Mouse (Mus musculus) forebrain, embryonic 10.5 days (tissue): Measurements from ENCODE around the gene Ube2n. TPM values are rescaled to one million over a fixed set of nuclear protein-coding genes. Genes with fewer than 3 reads are reported as not detected.

Source experiments
- DNase-seq: peaks from one replicate; pipeline ENCODE4 v3.0.0-alpha.2; 2017; ENCODE audit warnings: low spot score; ENCODE audit errors: extremely low spot score
- H3K27ac ChIP-seq: fragments of 300-500 bp; sonication (generic); 2 replicates; pipeline ENCODE4 v1.5.1; 2016; ENCODE audit warnings: mild to moderate bottlenecking
- H3K27me3 ChIP-seq: fragments of 300-500 bp; sonication (generic); 2 replicates; pipeline ENCODE4 v1.6.1; 2016; ENCODE audit warnings: mild to moderate bottlenecking; ENCODE audit not compliant: poor library complexity, severe bottlenecking
- H3K36me3 ChIP-seq: fragments of 300-500 bp; sonication (generic); replicated peaks from 2 replicates; pipeline ENCODE4 v1.6.1; 2016; ENCODE audit warnings: mild to moderate bottlenecking, moderate library complexity
- H3K4me1 ChIP-seq: fragments of 300-500 bp; sonication (generic); 2 replicates; pipeline ENCODE4 v1.6.1; 2016
- H3K4me3 ChIP-seq: fragments of 300-500 bp; sonication (generic); 2 replicates; pipeline ENCODE4 v1.5.1; 2016; ENCODE audit warnings: mild to moderate bottlenecking, moderate library complexity
- H3K9me3 ChIP-seq: fragments of 300-500 bp; sonication (generic); 2 replicates; pipeline ENCODE4 v1.6.1; 2016; ENCODE audit warnings: mild to moderate bottlenecking, moderate library complexity
- WGBS: fragments of 180-500 bp; shearing (Covaris S2); methylation state at CpG from one replicate; pipeline ENCODE4 v1.1.7; 2016; 5-methylcytosine and 5-hydroxymethylcytosine counted together
- polyA plus RNA-seq: library from polyadenylated mRNA; unstranded; fragments of >200 nt; fragmentation: Nextera tagmentation; extraction: Ambion mirVana; gene quantifications from 2 replicates; pipeline ENCODE4 v1.2.1, GENCODE M21; 2016

Ube2n gene
- polyA plus RNA-seq = 460 and 496 TPM in 2 replicates

DNA sequence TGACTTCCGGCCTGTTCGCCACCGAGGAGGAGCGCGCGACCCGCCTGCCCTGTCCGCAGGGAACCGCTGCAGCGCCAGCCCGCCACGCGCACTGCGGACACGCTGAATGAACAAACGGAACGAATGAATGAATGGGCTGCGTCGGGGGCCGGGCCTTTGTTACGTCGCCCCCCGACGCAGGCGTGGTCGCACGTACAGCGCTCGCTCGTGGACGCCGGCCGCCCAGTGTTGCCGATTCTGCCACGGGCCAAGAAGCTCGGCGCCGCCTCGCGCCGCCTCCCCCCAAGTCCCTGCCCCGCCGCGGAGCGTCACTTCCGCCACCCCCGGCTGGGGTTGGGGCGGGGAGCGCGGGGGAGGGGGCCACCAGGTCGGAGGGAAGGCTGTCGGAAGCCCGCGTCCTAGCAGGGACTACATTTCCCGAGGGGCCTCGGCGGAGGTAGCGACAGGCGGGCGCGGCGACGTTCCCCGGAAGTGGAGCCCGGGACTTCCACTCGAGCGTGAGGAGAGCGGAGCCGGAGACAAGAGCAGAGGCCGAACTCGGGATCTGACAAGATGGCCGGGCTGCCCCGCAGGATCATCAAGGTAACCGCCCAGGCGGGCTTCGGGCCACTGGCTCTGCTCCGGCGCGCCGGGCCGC, at the start of gene Ube2n:
Gene Ube2n (plus strand): TSS at position 490 of the 637 bp plus-strand sequence.
- under 1% methylated on average over 78 of the region's 81 CpGs for WGBS
- peak within 1 kb of the TSS; percentile 100 for H3K4me3 ChIP-seq
- peaks cover 20% of the 10 kb centered on the region for H3K4me1 ChIP-seq
- no peaks in the 10 kb centered on the region for H3K27me3 ChIP-seq
- H3K36me3 ChIP-seq = peaks cover 26% of the 10 kb centered on the region
- H3K9me3 ChIP-seq = no peaks in the 10 kb centered on the region
- H3K27ac ChIP-seq = peak within 1 kb of the TSS; percentile 98
- DNase-seq = peak; percentile 98

GRCm38 (mm10) chr10:95465485-95465896, 49.5 kb upstream of the Ube2n start:
- Histone ChIP-seq H3K27me3 (no peaks in the 10 kb centered on the region), H3K4me1 (peaks cover 4% of the 10 kb centered on the region; the same call in 1 of the 2 replicates), H3K36me3 (no peaks in the 10 kb centered on the region), H3K9me3 (no peaks in the 10 kb centered on the region), H3K4me3 (no peak overlapping the region), H3K27ac (no peak overlapping the region)
- WGBS = 70% methylated on average over 4 of the region's 4 CpGs
- DNase-seq = no peak

GRCm38 (mm10) chr10:95468894-95469293, 46.1 kb upstream of the Ube2n start:
- H3K9me3 ChIP-seq = no peaks in the 10 kb centered on the region
- no peak overlapping the region for H3K27ac ChIP-seq
- peaks cover 4% of the 10 kb centered on the region; the same call in 1 of the 2 replicates for H3K4me1 ChIP-seq
- H3K4me3 ChIP-seq = no peak overlapping the region
- 75% methylated on average over 4 of the region's 4 CpGs for WGBS
- no peak for DNase-seq
- no peaks in the 10 kb centered on the region for H3K36me3 ChIP-seq
- no peaks in the 10 kb centered on the region for H3K27me3 ChIP-seq

GRCm38 (mm10) chr10:95471186-95471585, 43.8 kb upstream of the Ube2n start:
- WGBS = 79% methylated on average over 3 of the region's 3 CpGs
- no peak overlapping the region for H3K27ac ChIP-seq
- no peaks in the 10 kb centered on the region for H3K27me3 ChIP-seq

DNA sequence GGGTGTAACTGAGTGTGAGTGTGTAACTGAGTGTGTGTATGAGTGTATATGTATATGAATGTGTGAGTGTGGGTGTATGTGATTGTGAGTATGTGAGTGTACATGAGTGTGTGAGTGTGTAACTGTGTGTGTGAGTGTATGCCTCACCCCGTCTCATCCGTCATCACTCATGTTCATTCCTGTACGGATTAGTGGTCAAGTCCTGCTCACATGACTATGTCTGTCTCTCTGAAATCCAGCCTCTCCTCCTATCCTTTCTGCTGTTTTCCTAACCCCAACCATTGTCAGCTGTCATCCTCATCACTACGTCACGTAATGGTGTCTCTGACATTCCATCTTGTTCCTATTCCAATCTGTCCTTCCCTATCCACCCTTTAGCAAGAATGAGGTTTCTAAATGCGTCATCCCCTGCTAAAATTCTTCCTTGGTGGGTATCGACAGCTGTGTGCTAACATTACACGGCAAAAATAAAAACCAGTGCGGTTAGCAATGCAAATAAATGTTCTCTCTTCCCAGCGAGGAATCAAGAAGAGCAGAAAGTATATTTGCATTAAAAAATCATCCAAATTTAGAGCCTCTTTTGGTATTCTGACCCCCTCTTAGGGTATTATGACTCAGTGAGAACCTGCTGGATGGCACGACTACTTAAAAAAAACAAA, 42.9 kb upstream of the Ube2n start:
- no peak for DNase-seq
- H3K36me3 ChIP-seq = no peaks in the 10 kb centered on the region
- no peaks in the 10 kb centered on the region for H3K27me3 ChIP-seq
- H3K4me3 ChIP-seq = no peak overlapping the region
- H3K27ac ChIP-seq = no peak overlapping the region
- H3K9me3 ChIP-seq = no peaks in the 10 kb centered on the region
- WGBS = 87% methylated on average over 11 of the region's 11 CpGs
- peaks cover 6% of the 10 kb centered on the region; the same call in 1 of the 2 replicates for H3K4me1 ChIP-seq

More at GRCm38 (mm10) chr10:95471186-95471585, 43.8 kb upstream of the Ube2n start:
- H3K4me1 ChIP-seq = peaks cover 6% of the 10 kb centered on the region; the same call in 1 of the 2 replicates
- DNase-seq = no peak
- no peaks in the 10 kb centered on the region for H3K36me3 ChIP-seq
- no peak overlapping the region for H3K4me3 ChIP-seq
- H3K9me3 ChIP-seq = no peaks in the 10 kb centered on the region

- Histone ChIP-seq H3K9me3 (no peaks in the 10 kb centered on the region), H3K36me3 (peaks cover 14% of the 10 kb centered on the region), H3K27ac (no peak overlapping the region), H3K4me1 (peaks cover 6% of the 10 kb centered on the region; the same call in 1 of the 2 replicates), H3K4me3 (no peak overlapping the region), H3K27me3 (no peaks in the 10 kb centered on the region)
- WGBS = 18% methylated on average over 10 of the region's 10 CpGs
- peak; percentile 81 for DNase-seq
These were observed 39.0 kb upstream of the Ube2n start for GRCm38 (mm10) chr10:95475923-95476322.

- H3K27me3 ChIP-seq = no peaks in the 10 kb centered on the region
- WGBS = 82% methylated on average over 11 of the region's 11 CpGs
- DNase-seq = no peak
- no peaks in the 10 kb centered on the region for H3K9me3 ChIP-seq
- H3K36me3 ChIP-seq = peaks cover 26% of the 10 kb centered on the region
- no peak overlapping the region for H3K27ac ChIP-seq
- H3K4me1 ChIP-seq = peaks cover 6% of the 10 kb centered on the region; the same call in 1 of the 2 replicates
- no peak overlapping the region for H3K4me3 ChIP-seq
These were observed 37.4 kb upstream of the Ube2n start for GRCm38 (mm10) chr10:95477516-95477915.

GRCm38 (mm10) chr10:95489653-95490052, 25.3 kb upstream of the Ube2n start:
- no peaks in the 10 kb centered on the region for H3K27me3 ChIP-seq
- WGBS = 88% methylated on average over 2 of the region's 2 CpGs
- H3K4me1 ChIP-seq = no peaks in the 10 kb centered on the region
- no peak overlapping the region for H3K27ac ChIP-seq
- H3K9me3 ChIP-seq = peaks cover under 1% of the 10 kb centered on the region; the same call in 1 of the 2 replicates
- H3K36me3 ChIP-seq = peaks cover 99% of the 10 kb centered on the region
- no peak overlapping the region for H3K4me3 ChIP-seq
- no peak for DNase-seq

DNA sequence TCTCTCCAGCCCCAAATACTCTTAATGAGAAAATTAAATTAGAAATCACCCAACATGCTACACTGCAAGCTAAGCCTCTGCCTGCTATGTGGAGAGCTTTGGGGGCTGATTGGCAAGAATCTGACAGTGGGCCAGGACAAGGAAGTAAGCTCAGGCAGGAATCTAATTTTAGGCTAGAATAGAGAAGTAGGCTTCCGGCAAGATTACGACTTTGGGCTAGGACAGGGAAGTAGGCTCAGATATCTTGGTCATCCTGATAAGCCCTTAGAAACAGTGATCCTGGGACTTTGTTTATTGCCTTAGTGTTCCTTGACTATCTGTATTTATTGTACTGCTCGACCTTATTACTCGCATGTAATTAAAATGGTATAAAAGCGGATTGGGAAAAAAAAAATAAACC, 20.7 kb upstream of the Ube2n start:
- 96% methylated on average over 5 of the region's 5 CpGs for WGBS
- Histone ChIP-seq H3K36me3 (peaks cover 99% of the 10 kb centered on the region), H3K4me1 (no peaks in the 10 kb centered on the region), H3K27me3 (no peaks in the 10 kb centered on the region), H3K27ac (no peak overlapping the region), H3K4me3 (no peak overlapping the region), H3K9me3 (peaks cover 4% of the 10 kb centered on the region; the same call in 1 of the 2 replicates)
- no peak for DNase-seq

GRCm38 (mm10) chr10:95501033-95501432, 13.9 kb upstream of the Ube2n start:
- Histone ChIP-seq H3K27me3 (no peaks in the 10 kb centered on the region), H3K4me1 (peaks cover 16% of the 10 kb centered on the region), H3K4me3 (peak overlapping the region; percentile 82), H3K27ac (peak overlapping the region; percentile 97), H3K9me3 (no peaks in the 10 kb centered on the region), H3K36me3 (peaks cover 37% of the 10 kb centered on the region)
- no peak for DNase-seq
- 3% methylated on average over 7 of the region's 7 CpGs for whole genome bisulfite sequencing

DNA sequence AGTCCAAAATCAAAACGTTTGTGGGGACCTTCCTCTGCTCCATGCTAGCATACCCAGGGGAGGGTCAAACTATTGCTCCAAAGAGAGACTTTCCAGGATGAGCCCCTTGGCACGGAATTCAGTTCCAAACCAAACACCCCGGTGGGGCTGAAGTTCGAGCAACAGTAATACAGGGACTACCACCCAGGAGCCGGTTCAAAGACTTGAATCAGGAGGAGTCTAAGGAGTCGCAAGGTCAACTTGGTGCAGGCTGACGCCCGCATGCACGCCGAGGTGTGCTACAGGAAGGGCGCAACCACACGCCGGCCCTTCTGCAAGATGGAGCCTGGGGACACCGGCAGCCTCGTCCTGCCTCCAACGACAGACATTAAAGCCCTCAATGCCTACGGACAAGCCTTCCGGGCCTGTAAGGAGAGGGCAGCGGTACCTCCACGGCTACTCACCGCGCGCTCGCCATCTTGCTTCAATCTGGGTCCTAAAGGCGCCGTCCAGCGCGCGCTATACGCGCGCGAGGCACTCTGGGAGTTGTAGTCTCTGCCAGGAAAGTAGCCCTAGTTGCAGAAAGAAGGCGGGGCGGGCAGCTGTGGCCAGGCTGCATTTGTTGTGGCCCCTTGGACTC, 13.4 kb upstream of the Ube2n start, which contains the start of gene Mrpl42:
Gene Mrpl42 (minus strand): TSS at position 478 of the 619 bp plus-strand sequence.
- H3K4me1 ChIP-seq = peaks cover 16% of the 10 kb centered on the region
- peak within 1 kb of the TSS; percentile 82 for H3K4me3 ChIP-seq
- DNase-seq = peak; percentile 87
- H3K9me3 ChIP-seq = no peaks in the 10 kb centered on the region
- under 1% methylated on average over 35 of the region's 35 CpGs for WGBS
- no peaks in the 10 kb centered on the region for H3K27me3 ChIP-seq
- H3K27ac ChIP-seq = peak within 1 kb of the TSS; percentile 97
- H3K36me3 ChIP-seq = peaks cover 32% of the 10 kb centered on the region

- 92% methylated on average over 14 of the region's 14 CpGs for WGBS
- Histone ChIP-seq H3K27me3 (no peaks in the 10 kb centered on the region), H3K9me3 (no peaks in the 10 kb centered on the region), H3K27ac (no peak overlapping the region), H3K4me1 (peaks cover 16% of the 10 kb centered on the region), H3K4me3 (no peak overlapping the region), H3K36me3 (peaks cover 11% of the 10 kb centered on the region)
- no peak for DNase-seq
These were observed 11.3 kb upstream of the Ube2n start for GRCm38 (mm10) chr10:95503443-95504235.
